Mouse (Mus musculus): ENCODE data around the gene Gcnt4. TPM values are rescaled to one million over a fixed set of nuclear protein-coding genes. Genes with fewer than 3 reads are reported as not detected.

The Gcnt4 gene
- total RNA-seq, 2 experiments from 2014 or later: 0.22 TPM

DNA sequence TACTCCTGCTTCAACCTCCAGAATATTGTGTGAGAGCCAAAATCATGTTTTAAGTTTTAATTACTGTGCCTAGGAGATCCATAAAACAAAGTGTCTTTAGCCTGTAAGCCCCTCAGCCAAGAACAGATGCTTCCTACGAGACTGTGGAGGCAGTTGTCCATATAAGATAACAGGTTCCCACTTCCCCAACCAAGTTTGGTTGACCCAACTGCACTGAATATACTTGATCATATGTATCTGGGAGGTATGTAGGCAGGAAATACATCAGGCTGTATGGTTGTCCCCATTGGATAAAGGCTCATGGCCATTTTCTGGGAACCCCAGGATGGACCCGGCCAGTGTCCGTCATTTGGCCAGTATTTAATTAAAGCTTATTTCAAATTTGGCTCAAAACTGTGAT lies 65.6 kb downstream of the Gcnt4 start:
- intact Hi-C loops (cut with DNase I): no loop called here
- DNase-seq: no peak

DNA sequence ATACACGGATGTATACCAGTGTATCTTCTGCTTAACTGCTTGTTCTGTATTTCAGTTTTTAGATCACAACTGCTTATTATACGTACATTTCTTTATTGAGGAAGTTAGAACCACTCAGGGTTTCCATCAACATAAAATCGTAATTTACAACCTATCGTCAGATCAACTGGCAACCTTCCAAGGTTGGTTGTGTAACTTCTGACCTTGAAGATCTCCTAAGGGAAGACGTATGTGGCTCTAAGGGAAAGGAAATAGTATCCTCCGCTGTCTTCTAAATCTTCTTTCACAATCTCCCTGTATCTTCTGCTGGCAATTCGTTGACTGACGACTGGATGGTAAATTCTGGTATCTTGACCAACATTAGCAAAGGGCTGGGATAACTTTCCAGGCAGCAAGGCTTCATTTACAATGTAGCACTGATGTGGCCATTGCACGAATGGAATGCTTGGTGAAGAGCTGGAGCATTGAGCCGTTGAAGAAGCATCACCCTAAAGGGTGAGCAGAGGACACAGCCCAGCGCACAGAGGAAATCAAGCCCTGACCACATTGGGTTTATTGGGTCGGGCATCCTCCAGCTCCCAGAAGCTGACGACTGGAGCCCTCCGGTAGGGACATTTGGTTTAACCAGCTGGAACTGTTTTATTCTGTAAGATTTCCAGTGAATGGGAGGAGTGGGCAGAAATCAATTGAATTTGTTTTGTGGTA lies 66.2 kb downstream of the Gcnt4 start:
- intact Hi-C loops (cut with DNase I): no loop called here
- DNase-seq: no peak

DNA sequence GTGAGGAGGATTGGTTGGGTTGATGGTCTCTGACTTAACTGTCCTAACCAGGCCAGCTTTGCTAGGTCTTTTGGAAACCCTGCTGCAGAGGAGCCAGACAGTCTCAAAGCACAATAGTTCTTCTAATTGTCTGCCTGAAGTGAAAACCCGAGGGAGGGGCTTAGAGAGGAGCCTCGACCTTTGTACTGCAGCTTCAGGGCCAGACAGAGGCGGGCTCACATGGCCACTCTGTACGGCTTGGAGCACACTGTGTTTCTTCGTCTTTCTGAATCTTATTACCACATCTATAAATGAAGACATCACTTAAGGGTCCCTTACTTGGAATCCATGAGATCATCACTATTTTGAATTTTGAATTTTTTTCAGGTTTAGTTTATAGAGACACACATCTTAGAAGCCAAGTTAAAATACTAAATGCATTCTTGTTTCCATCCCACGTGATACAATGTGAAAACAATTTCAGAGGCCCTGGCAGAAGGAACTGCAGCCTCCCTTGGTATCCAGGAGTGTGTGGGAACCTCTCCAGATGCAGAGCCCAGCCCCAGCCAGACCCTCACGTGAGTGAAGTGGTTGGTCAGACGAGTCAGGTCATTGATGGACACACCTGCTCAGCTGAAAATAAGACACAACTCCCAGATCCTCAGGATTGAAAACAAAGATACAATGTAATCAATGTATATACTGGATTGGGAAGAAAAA lies 69.0 kb downstream of the Gcnt4 start:
- intact Hi-C loops (cut with DNase I): no loop called here
- DNase-seq: no peak

DNA sequence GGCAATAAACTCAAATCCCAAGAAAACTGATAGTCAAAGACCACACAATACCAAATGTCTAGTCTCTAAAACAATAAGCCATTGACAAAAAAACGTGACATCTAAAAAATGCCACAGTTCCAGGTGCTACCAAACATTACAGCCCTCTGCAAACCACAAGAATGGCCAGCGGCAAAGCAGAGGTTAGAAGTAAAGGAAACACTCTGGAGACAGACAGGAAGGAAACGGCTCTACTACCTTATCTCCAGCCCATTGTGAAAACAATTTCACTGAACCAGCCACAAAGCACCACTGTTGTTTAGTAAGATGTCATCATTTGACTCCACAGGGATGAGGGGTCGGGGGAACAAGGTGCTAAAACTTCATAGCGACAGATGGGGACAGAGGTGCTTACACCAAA lies 70.8 kb downstream of the Gcnt4 start:
- no peak for DNase-seq
- intact Hi-C loops (cut with DNase I): no loop called here

DNA sequence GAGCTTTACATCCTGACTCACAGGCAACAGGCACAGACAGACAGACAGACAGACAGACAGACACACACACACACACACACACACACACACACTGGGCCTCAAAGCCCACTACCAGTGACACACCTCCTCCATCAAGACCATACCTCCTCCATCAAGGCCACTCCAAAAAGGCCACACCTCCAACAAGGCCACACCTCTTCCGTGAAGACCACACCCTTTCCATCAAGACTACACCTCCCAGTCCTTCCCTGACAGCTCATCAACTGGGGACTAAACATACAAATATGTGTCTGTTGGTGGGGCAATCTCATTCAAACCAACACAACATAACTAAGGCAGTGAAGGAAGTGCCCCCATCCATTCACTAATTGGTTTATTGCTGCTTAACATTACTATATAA lies 72.6 kb downstream of the Gcnt4 start:
- no peak for DNase-seq
- intact Hi-C loops (cut with DNase I): no loop called here

Other genes starting within 250 kb of the Gcnt4 start
- gene Ankrd31, start 176.4 kb upstream of the Gcnt4 start, total RNA-seq (2021): not detected
- not detected for gene 1700029F12Rik, start 109.7 kb downstream of the Gcnt4 start, total RNA-seq (2021)
- gene Fam169a, start 142.6 kb downstream of the Gcnt4 start, total RNA-seq (2021): under 1 TPM; 0.24 to 0.29 TPM
- 10 to 100 TPM in 1 of 2 experiments, under 1 TPM in 1; 0.63 to 14.3 TPM for gene Gm6169, start 174.5 kb downstream of the Gcnt4 start, total RNA-seq (2021)
- 10 to 100 TPM; 45.4 TPM for gene Gfm2, start 213.2 kb downstream of the Gcnt4 start, total RNA-seq (2021)
- 10 to 100 TPM; 49.9 to 50.5 TPM for gene Nsa2, start 213.2 kb downstream of the Gcnt4 start, total RNA-seq (2021)

Measured in heart, postnatal 14 days (tissue).